Comparison of ENCODE assay signal across 8 mouse cellular contexts in the genomic region with DNA sequence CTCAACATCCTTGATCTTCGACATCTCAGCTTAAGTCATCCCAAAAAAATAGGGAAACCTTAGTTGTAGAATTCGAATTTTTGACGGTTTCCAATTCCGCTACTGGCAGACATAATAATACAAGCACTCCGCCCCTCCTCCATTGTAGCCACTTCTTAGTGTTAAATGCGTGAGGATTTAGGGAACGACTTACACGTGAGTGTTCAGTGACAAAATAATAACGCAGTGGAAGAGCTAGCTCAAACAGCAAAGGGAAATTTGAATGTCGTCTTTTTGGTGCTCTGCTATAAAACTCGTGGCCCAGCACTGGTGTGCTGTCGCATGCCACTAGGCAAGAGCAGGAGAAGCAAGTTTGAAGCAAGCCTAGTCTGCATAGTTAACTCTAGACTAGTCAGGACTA. TPM values are rescaled to one million over a fixed set of nuclear protein-coding genes. Genes with fewer than 3 reads are reported as not detected.
A peak's percentile ranks its signal among the peaks of the same experiment; 100 is the strongest.
DNase-seq lines count a peak whose midpoint lies in the region; ATAC-seq and TF ChIP-seq lines count a peak whose summit lies in the region.

No protein-coding gene starts in this region.

- peaks cover 35% of the 10 kb centered on the region for H3K79me3 ChIP-seq in C2C12 (ENCODE audit: low read depth)

- H3K4me1 ChIP-seq in erythroblast, embryonic 14.5 days (ENCODE audit: control insufficient read depth), result peaks cover 21% of the 10 kb centered on the region
- no peaks in the 10 kb centered on the region; the same call in 1 of the 2 replicates for H3K4me1 ChIP-seq in forebrain, embryonic 13.5 days
- H3K4me1 ChIP-seq in liver, embryonic 15.5 days (replicated peaks), result peaks cover 5% of the 10 kb centered on the region; the same call in 1 of the 2 replicates

- no peak for ATAC-seq in erythroblast, adult 5-6 weeks (replicated peaks; ENCODE audit: low FRiP score, poor library complexity, severe bottlenecking)
- ATAC-seq in forebrain, embryonic 13.5 days, result peak; percentile 17; the same call in 1 of the 2 replicates
- no peak for ATAC-seq in liver, embryonic 15.5 days (ENCODE audit: insufficient read depth)

- no peak for DNase-seq in urinary bladder, adult 2 months (ENCODE audit: low spot score)
- DNase-seq in MN1 (ENCODE audit: low spot score), result no peak
- no peak for DNase-seq in layer of hippocampus, adult 11-12 months (ENCODE audit: low spot score)

- peaks cover 5% of the 10 kb centered on the region for H3K9me3 ChIP-seq in erythroblast, embryonic 14.5 days (ENCODE audit: control insufficient read depth, low read length)
- no peaks in the 10 kb centered on the region for H3K9me3 ChIP-seq in forebrain, embryonic 13.5 days (replicated peaks)
- no peaks in the 10 kb centered on the region for H3K9me3 ChIP-seq in liver, embryonic 15.5 days (replicated peaks)

- TF ChIP-seq CTCF in C2C12 (IDR thresholded peaks at IDR 0.05; ENCODE audit: control insufficient read depth, insufficient read depth, insufficient read length), result no peak

- peaks cover 59% of the 10 kb centered on the region for H3K79me2 ChIP-seq in C2C12 (ENCODE audit: control insufficient read depth, insufficient read depth)

- 24% methylated on average over 12 of the region's 12 CpGs for WGBS in forebrain, embryonic 13.5 days
- WGBS in liver, embryonic 15.5 days (ENCODE audit: insufficient replicate concordance), result 15% methylated on average over 12 of the region's 12 CpGs

- H3K36me3 ChIP-seq in erythroblast, embryonic 14.5 days (ENCODE audit: control insufficient read depth), result no peaks in the 10 kb centered on the region
- H3K36me3 ChIP-seq in C2C12 (ENCODE audit: control insufficient read depth, insufficient read depth), result no peaks in the 10 kb centered on the region
- no peaks in the 10 kb centered on the region for H3K36me3 ChIP-seq in forebrain, embryonic 13.5 days (ENCODE audit: poor library complexity, severe bottlenecking)
- no peaks in the 10 kb centered on the region for H3K36me3 ChIP-seq in liver, embryonic 15.5 days (replicated peaks)

- H3ac ChIP-seq in C2C12 (ENCODE audit: control insufficient read depth, insufficient read length, low read depth), result peak overlapping the region; percentile 12

- H3K27me3 ChIP-seq in erythroblast, embryonic 14.5 days (ENCODE audit: control insufficient read depth), result peaks cover 2% of the 10 kb centered on the region; the same call in 1 of the 2 replicates
- H3K27me3 ChIP-seq in C2C12 (ENCODE audit: control insufficient read depth, insufficient read depth, insufficient read length), result no peaks in the 10 kb centered on the region
- H3K27me3 ChIP-seq in forebrain, embryonic 13.5 days, result no peaks in the 10 kb centered on the region
- H3K27me3 ChIP-seq in liver, embryonic 15.5 days, result no peaks in the 10 kb centered on the region

- H3K9ac ChIP-seq in forebrain, embryonic 13.5 days, result peak overlapping the region; percentile 59; the same call in 1 of the 2 replicates
- peak overlapping the region; percentile 60; the same call in 1 of the 2 replicates for H3K9ac ChIP-seq in liver, embryonic 15.5 days

- H3K4me3 ChIP-seq in erythroblast, embryonic 14.5 days (replicated peaks), result peak overlapping the region; percentile 82
- H3K4me3 ChIP-seq in C2C12 (ENCODE audit: insufficient read depth, poor library complexity, severe bottlenecking), result peak overlapping the region; percentile 46
- H3K4me3 ChIP-seq in forebrain, embryonic 13.5 days, result peak overlapping the region; percentile 56
- H3K4me3 ChIP-seq in liver, embryonic 15.5 days (replicated peaks), result peak overlapping the region; percentile 71

- H3K4me2 ChIP-seq in forebrain, embryonic 13.5 days, result peak overlapping the region; percentile 59
- H3K4me2 ChIP-seq in liver, embryonic 15.5 days, result peak overlapping the region; percentile 81

- no peak overlapping the region for H3K27ac ChIP-seq in forebrain, embryonic 13.5 days
- no peak overlapping the region for H3K27ac ChIP-seq in liver, embryonic 15.5 days (replicated peaks)

TF ChIP-seq in C2C12, 6 proteins besides CTCF, POLR2A, EP300 and RAD21:
- TF ChIP-seq USF1 (IDR thresholded peaks at IDR 0.05; ENCODE audit: low read depth), result no peak
- TF ChIP-seq CEBPB (IDR thresholded peaks at IDR 0.05; ENCODE audit: low read depth), result no peak
- no peak for TF ChIP-seq MAX (IDR thresholded peaks at IDR 0.05)
- TF ChIP-seq MYOG (IDR thresholded peaks at IDR 0.05; ENCODE audit: control insufficient read depth, extremely low read depth, insufficient read length), result no peak
- TF ChIP-seq FOSL1 (IDR thresholded peaks at IDR 0.05; ENCODE audit: insufficient read depth, low read length, poor library complexity, severe bottlenecking), result no peak

RNA-seq across cellular contexts. Expression of gene Prps1, which starts 1.1 kb away (rescaled TPM):
- polyA plus RNA-seq in erythroblast, embryonic 14.5 days (2012), result 0.06 and 0.42 TPM in 2 replicates
- total RNA-seq in erythroblast, adult 5-6 weeks (2015; ENCODE audit: low replicate concordance), result 13.8 and 14.8 TPM in 2 replicates
- 9.0 and 10.5 TPM in 2 replicates for total RNA-seq in erythroblast, adult 5-6 weeks (2017; ENCODE audit: low replicate concordance)
- 43.9 TPM for polyA plus RNA-seq in C2C12 (2012; fragmentation: generic; extraction: Trizol)
- polyA plus RNA-seq in forebrain, embryonic 13.5 days (2015; fragmentation: Nextera tagmentation; extraction: Ambion mirVana), result 66.1 and 71.9 TPM in 2 replicates
- 32.4 and 33.6 TPM in 2 replicates for polyA plus RNA-seq in liver, embryonic 15.5 days (2015; fragmentation: Nextera tagmentation; extraction: Ambion mirVana)
- polyA plus RNA-seq in urinary bladder, adult 2 months (2012; rRNA removed), result 14.8 and 15.5 TPM in 2 replicates

Comparison
In these comparisons a context has a peak if more than half of its experiments do, and no peak if none do; other contexts are left out.
1. RNA of gene Prps1, which starts 1.1 kb away (polyA plus RNA-seq): 66.1 to 71.9 TPM in forebrain, embryonic 13.5 days, 43.9 TPM in C2C12 (single experiment), 32.4 to 33.6 TPM in liver, embryonic 15.5 days and 14.8 to 15.5 TPM in urinary bladder, adult 2 months; 0.06 to 0.42 TPM in erythroblast, embryonic 14.5 days; every median in the first group is over 10 times any median in the second.
2. Peak in every context shown above with its lines, with median percentiles within 50 percentile points of each other: H3K4me3 ChIP-seq.